Mouse (Mus musculus) limb, embryonic 14.5 days (tissue): Measurements from ENCODE around the gene Gm45062. TPM values are rescaled to one million over a fixed set of nuclear protein-coding genes. Genes with fewer than 3 reads are reported as not detected.

Experiments used
- ATAC-seq: fragments of 200-750 bp; cut with Nextera tagmentation; 2 replicates; pipeline ENCODE4 v1.8.0; 2017; ENCODE audit warnings: low read depth, moderate number of reproducible peaks, moderate TSS enrichment; ENCODE audit not compliant: low FRiP score
- DNase-seq: peaks from one replicate; pipeline ENCODE4 v3.0.0-alpha.2; 2015; ENCODE audit warnings: low spot score
- H3K27ac ChIP-seq: fragments of 300-500 bp; sonication (generic); replicated peaks from 2 replicates; pipeline ENCODE4 v1.5.1; 2014; ENCODE audit warnings: low read depth, mild to moderate bottlenecking, low read length, moderate library complexity, mixed read lengths
- H3K27me3 ChIP-seq: fragments of 300-500 bp; sonication (generic); 2 replicates; pipeline ENCODE4 v1.6.1; 2014; ENCODE audit warnings: low read length, mixed read lengths; ENCODE audit not compliant: control insufficient read depth, insufficient read depth
- H3K36me3 ChIP-seq: fragments of 300-500 bp; sonication (generic); 2 replicates; pipeline ENCODE4 v1.6.1; 2014; ENCODE audit warnings: mild to moderate bottlenecking, low read length, moderate library complexity, mixed read lengths; ENCODE audit not compliant: control insufficient read depth, insufficient read depth
- H3K4me1 ChIP-seq: fragments of 300-500 bp; sonication (generic); 2 replicates; pipeline ENCODE4 v1.6.1; 2014; ENCODE audit warnings: antibody characterized with exemption, low read length, mixed read lengths; ENCODE audit not compliant: control insufficient read depth, insufficient read depth
- H3K4me2 ChIP-seq: fragments of 300-500 bp; sonication (generic); replicated peaks from 2 replicates; pipeline ENCODE4 v1.6.1; 2014; ENCODE audit warnings: low read depth, mild to moderate bottlenecking, low read length, moderate library complexity; ENCODE audit not compliant: severe bottlenecking
- H3K4me3 ChIP-seq: fragments of 300-500 bp; sonication (generic); replicated peaks from 2 replicates; pipeline ENCODE4 v1.5.1; 2014; ENCODE audit warnings: low read length
- H3K9ac ChIP-seq: fragments of 300-500 bp; sonication (generic); 2 replicates; pipeline ENCODE4 v1.6.1; 2014; ENCODE audit warnings: mild to moderate bottlenecking, low read depth, low read length, moderate library complexity; ENCODE audit not compliant: severe bottlenecking
- H3K9me3 ChIP-seq: fragments of 300-500 bp; sonication (generic); 2 replicates; pipeline ENCODE4 v1.6.1; 2016; ENCODE audit warnings: low read length; ENCODE audit not compliant: control insufficient read depth
- POLR2A ChIP-seq: fragments of 200-500 bp; IDR thresholded peaks from 2 replicates; pipeline ENCODE4 v1.8.0; 2012; ENCODE audit warnings: inconsistent platforms, mild to moderate bottlenecking, moderate library complexity, borderline replicate concordance; ENCODE audit not compliant: insufficient read depth, insufficient read length; ENCODE audit errors: extremely low read depth
- WGBS: fragments of 180-500 bp; shearing (Covaris S2); extraction: QIAGEN DNeasy Blood & Tissue Kit; methylation state at CpG from one replicate; pipeline ENCODE4 v1.1.7; 2014; 5-methylcytosine and 5-hydroxymethylcytosine counted together
- polyA plus RNA-seq, 2 experiments: library from polyadenylated mRNA; depleted of rRNA in 1 of 2; stranded (reverse) in 1 of 2; unstranded in 1 of 2; fragments of >200 nt; fragmentation: Nextera tagmentation in 1 of 2; extraction: Ambion mirVana in 1 of 2; gene quantifications; 2 replicates each; pipeline versions ENCODE4 v1.2.1 to v1.2.3; 2012 to 2014

The Gm45062 gene
- polyA plus RNA-seq, 2 experiments, result 8.7 to 14.7 TPM

DNA sequence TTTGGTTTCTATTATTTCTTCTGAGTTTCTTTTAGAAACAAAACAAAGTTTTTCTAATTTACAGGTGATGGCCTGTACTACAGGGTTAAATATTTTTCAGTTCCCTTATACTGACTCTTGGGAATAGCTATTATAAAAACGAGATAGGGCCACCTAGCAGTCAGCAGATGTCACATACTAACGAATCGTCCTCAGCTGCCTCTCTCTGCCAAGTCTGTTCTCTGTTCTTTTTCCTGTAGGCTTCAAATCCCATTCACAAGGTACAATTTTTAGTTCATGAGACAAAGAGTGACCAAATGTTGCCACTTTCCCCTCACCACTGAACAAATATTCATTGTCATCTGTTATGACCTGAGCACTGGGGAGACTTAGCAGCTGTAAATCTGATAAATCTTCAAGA is 244.7 kb downstream of the Gm45062 start:
- H3K9me3 ChIP-seq, result no peaks in the 10 kb centered on the region
- H3K4me2 ChIP-seq, result no peak overlapping the region
- H3K27me3 ChIP-seq, result no peaks in the 10 kb centered on the region
- DNase-seq (no peak), ATAC-seq (no peak)
- no peaks in the 10 kb centered on the region for H3K36me3 ChIP-seq
- no peak overlapping the region for H3K27ac ChIP-seq
- peaks cover 4% of the 10 kb centered on the region; the same call in 1 of the 2 replicates for H3K4me1 ChIP-seq
- 37% methylated on average over 3 of the region's 3 CpGs for WGBS
- no peak overlapping the region for H3K9ac ChIP-seq
- no peak overlapping the region for H3K4me3 ChIP-seq
- no peak for TF ChIP-seq POLR2A

DNA sequence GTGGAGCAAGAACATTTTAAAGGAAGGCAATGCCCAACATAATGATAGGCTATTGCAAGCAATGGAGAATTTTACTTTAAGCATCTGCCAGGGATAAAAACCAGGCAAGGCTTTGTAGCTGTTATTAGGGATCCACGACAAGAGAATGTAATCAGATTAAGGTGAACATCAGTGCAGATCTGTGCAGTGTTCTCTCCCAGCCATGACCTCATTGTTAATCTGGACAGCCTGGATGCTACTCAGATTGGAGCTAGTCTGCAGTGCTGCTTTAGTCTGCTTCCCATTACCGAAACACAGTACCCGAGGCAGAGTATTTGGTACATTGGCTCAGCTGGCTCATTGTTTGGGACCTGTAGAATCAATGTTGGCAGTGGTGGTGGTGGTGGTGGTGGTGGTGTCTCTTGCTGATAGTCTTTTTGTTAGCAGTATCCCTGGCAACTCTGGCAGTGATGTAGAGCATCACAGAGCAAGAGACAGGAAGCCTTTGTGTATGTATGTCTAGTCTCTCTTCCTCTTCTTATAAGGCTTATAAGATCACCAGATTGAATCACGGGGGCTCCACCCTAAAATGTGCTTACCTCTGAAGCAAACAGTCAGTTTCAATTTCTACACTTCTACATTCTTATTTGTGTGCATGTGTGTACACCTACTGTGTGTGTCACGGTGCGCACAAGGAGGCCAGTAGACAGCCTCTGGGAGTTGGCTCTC is 245.4 kb downstream of the Gm45062 start:
- H3K27me3 ChIP-seq, result no peaks in the 10 kb centered on the region
- H3K4me1 ChIP-seq, result peaks cover 4% of the 10 kb centered on the region; the same call in 1 of the 2 replicates
- no peak overlapping the region for H3K9ac ChIP-seq
- H3K36me3 ChIP-seq, result no peaks in the 10 kb centered on the region
- no peak for DNase-seq
- 87% methylated on average over 6 of the region's 6 CpGs for WGBS
- ATAC-seq, result no peak
- no peak overlapping the region for H3K4me2 ChIP-seq
- no peaks in the 10 kb centered on the region for H3K9me3 ChIP-seq
- H3K27ac ChIP-seq, result no peak overlapping the region
- TF ChIP-seq POLR2A, result no peak
- H3K4me3 ChIP-seq, result no peak overlapping the region

DNA sequence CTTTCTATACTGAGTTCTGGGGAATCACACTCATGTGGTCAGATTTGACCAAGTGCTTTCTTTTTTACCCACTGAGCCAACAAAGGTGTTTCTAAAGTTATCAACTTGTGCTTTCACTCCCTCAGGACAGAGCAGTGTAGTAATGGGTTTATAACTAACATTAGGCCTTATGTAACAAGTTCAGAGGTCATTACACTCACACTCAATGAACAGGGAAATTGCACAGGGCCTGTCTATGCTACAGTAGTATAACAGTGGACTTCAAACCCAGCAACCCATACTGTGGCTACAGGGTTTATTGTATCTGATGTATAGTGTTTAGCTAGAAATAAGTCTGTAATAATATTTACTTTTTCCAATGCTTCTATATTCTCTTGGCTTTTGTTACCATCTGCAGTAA is 247.4 kb downstream of the Gm45062 start:
- ATAC-seq (no peak), DNase-seq (no peak)
- Histone ChIP-seq H3K27me3 (no peaks in the 10 kb centered on the region), H3K27ac (no peak overlapping the region), H3K36me3 (no peaks in the 10 kb centered on the region), H3K9me3 (no peaks in the 10 kb centered on the region), H3K9ac (no peak overlapping the region), H3K4me2 (no peak overlapping the region), H3K4me3 (no peak overlapping the region), H3K4me1 (peaks cover 8% of the 10 kb centered on the region)
- TF ChIP-seq POLR2A, result no peak

DNA sequence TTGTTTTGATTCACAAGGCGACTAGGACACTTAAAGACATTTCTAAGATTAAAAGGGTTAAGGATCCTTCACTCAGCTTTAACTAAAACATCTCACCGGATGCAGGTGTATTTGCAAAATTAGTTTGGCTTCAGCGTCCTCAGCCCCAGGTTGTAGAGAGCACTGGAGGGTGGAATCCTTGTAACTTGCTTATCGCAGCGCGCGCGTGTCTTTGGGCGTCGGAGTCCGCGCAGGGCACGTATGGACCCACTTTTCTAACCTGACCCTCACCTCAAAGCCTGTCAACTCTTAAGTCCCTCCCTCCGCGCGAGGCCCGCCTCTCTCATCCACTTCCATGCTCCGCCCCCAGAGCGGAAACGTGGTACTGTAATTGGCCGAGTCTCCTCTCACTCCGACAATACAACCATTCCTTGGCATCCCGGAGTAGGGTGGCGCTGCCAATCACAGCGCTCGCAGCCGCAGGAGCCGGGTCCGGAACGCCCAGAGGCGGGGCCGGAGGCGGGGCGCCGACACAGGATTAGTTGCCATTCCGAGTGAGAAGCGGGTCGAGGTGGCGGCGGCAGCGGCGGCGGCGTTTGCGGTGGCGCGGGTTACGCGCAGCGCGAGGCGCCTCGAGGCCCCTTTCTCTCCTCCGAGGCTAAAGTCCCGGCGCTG is 249.8 kb downstream of the Gm45062 start:
- Histone ChIP-seq H3K27ac (peak overlapping the region; percentile 97), H3K4me3 (peak overlapping the region; percentile 90), H3K27me3 (no peaks in the 10 kb centered on the region), H3K9ac (peak overlapping the region; percentile 96), H3K9me3 (no peaks in the 10 kb centered on the region), H3K36me3 (no peaks in the 10 kb centered on the region), H3K4me1 (peaks cover 23% of the 10 kb centered on the region), H3K4me2 (peak overlapping the region; percentile 69)
- TF ChIP-seq POLR2A, result 0 out of 2 replicates have a peak, but pooled peaks have one; percentile 39
- WGBS, result 2% methylated on average over 37 of the region's 56 CpGs
- DNase-seq, result peak; percentile 99
- ATAC-seq, result peak; percentile 98

DNA sequence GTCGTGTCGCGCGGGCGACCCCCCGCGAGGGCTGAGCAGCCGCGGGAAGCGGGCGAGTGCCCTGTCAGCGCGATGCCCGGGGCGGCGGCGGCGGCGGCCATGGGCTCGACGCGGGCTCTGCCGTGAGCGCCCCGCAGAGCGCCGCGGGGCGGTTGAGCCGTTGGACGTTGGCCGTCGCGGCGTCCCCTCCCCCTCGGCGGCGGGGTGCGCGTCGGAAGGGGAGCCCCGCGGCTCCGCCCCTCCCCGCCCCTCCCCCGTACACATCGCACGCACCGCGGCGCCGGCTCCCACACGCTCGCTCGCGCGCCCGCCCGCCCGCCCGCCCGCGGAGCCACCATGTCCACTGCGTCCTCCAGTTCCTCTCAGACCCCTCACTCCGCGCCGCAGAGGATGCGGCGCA is 250.3 kb downstream of the Gm45062 start, which contains the start of gene Glcci1:
Gene Glcci1 (plus strand): TSS at position 50 of the 400 bp plus-strand sequence.
- no CpG with 5 or more reads among the region's 69 CpGs for WGBS

More for the DNA sequence above, 250.3 kb downstream of the Gm45062 start, which contains the start of gene Glcci1:
- peak; percentile 83 for ATAC-seq
- peak; percentile 66 for DNase-seq
- Histone ChIP-seq H3K4me3 (peak within 1 kb of the TSS; percentile 90), H3K27me3 (no peaks in the 10 kb centered on the region), H3K9ac (peak within 1 kb of the TSS; percentile 96), H3K36me3 (no peaks in the 10 kb centered on the region), H3K4me1 (peaks cover 23% of the 10 kb centered on the region), H3K9me3 (no peaks in the 10 kb centered on the region), H3K4me2 (peak within 1 kb of the TSS; percentile 69), H3K27ac (peak within 1 kb of the TSS; percentile 97)
- TF ChIP-seq POLR2A, result no peak
